Mouse (Mus musculus) forebrain, embryonic 13.5 days (tissue): ENCODE results near the gene Rxfp2. TPM values are rescaled to one million over a fixed set of nuclear protein-coding genes. Genes with fewer than 3 reads are reported as not detected.

Source experiments
- polyA plus RNA-seq: library from polyadenylated mRNA; unstranded; fragments of >200 nt; fragmentation: Nextera tagmentation; extraction: Ambion mirVana; gene quantifications from 2 replicates; pipeline ENCODE4 v1.2.1, GENCODE M21; 2015

Gene Rxfp2
- polyA plus RNA-seq, 1 experiment from 2014 or later = 0.36 TPM

Other genes with a start within 250 kb of the Rxfp2 start
- gene Fry, start 100.0 kb downstream of the Rxfp2 start, polyA plus RNA-seq = 20.8 and 22.8 TPM in 2 replicates